Comparison of ENCODE assay signal across 21 mouse cellular contexts in the genomic region with DNA sequence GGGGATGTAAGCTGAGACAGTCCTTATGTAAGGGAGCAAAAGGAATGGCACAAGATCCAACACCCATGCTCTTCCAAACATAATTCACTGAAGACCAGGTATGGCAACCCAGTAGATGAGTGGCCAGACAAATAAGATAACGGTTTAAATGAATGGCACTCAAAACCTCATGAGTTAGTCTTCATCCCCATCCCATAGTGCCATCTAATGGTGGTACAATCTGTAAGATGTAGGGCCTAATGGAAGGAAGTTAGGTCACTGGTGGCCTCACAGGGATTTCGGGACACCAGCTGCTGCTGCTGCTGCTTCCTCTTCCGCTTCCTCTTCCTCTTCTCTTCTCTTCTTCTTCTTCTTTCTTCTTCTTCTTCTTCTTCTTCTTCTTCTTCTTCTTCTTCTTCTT.
DNase-seq lines count a peak whose midpoint lies in the region; ATAC-seq and TF ChIP-seq lines count a peak whose summit lies in the region.
"Had no signal": no experiment of that assay in that cellular context is flagged by ENCODE, and none has a peak within 500 bp of the region (broad histone marks: within the 10 kb centered on the region; RNA-seq: fewer than 3 reads in every experiment).

No protein-coding gene starts in this region.

- TF ChIP-seq EP300 in stomach, postnatal 0 days (optimal IDR thresholded peaks at IDR 0.05): no peak

- DNase-seq in adrenal gland, adult 2 months: peak; percentile 4
- DNase-seq in adrenal gland, postnatal 14 days: no peak
- peak; percentile 8 for DNase-seq in heart, postnatal 4 days
- DNase-seq in heart, postnatal 14 days: no peak
- DNase-seq in lung, embryonic 14.5 days: peak; percentile 15
- no peak for DNase-seq in lung, adult 2 months
- no peak for DNase-seq in stomach, postnatal 0 days (ENCODE audit: low spot score)
- DNase-seq in cerebellum, adult 8-10 months: no peak
- DNase-seq: cerebellum, adult 11 months; kidney, postnatal 36 days; layer of hippocampus, postnatal 36 days; thymus, postnatal 14 days had no signal

- H3K4me2 ChIP-seq in lung, embryonic 14.5 days: no peak overlapping the region
- H3K4me2 ChIP-seq in stomach, postnatal 0 days (replicated peaks; ENCODE audit: low read depth): no peak overlapping the region
- H3K4me2 ChIP-seq: forebrain, embryonic 13.5 days; hindbrain, embryonic 14.5 days; liver, embryonic 11.5 days; midbrain, embryonic 11.5 days; neural tube, embryonic 12.5 days had no signal

- 68% methylated on average over 3 of the region's 3 CpGs for WGBS in lung, embryonic 14.5 days
- 48% methylated on average over 3 of the region's 3 CpGs for WGBS in lung, adult 2 months
- WGBS in stomach, postnatal 0 days: 63% methylated on average over 3 of the region's 3 CpGs

- H3K4me1 ChIP-seq in lung, embryonic 14.5 days (ENCODE audit: insufficient read depth): no peaks in the 10 kb centered on the region
- H3K4me1 ChIP-seq in lung, adult 2 months (ENCODE audit: control insufficient read depth, insufficient read depth, low read length): no peaks in the 10 kb centered on the region
- no peaks in the 10 kb centered on the region for H3K4me1 ChIP-seq in stomach, postnatal 0 days (replicated peaks; ENCODE audit: control insufficient read depth, insufficient read depth)
- H3K4me1 ChIP-seq: embryonic facial prominence, embryonic 10.5 days; forebrain, embryonic 13.5 days; neural tube, embryonic 12.5 days had no signal

- intact Hi-C loops in heart, postnatal 14 days (cut with DNase I): loop anchor here (5.0 kb wide), 2 partner anchors 470 to 520 kb away; no protein-coding TSS in a partner anchor

- no peaks in the 10 kb centered on the region for H3K27me3 ChIP-seq in lung, embryonic 14.5 days (ENCODE audit: insufficient read depth, low read length)
- no peaks in the 10 kb centered on the region for H3K27me3 ChIP-seq in stomach, postnatal 0 days (ENCODE audit: control insufficient read depth, insufficient read depth, low read length)
- H3K27me3 ChIP-seq: forebrain, embryonic 13.5 days; neural tube, embryonic 12.5 days; Patski had no signal

- H3K4me3 ChIP-seq in lung, embryonic 14.5 days (ENCODE audit: low read depth, low read length): no peak overlapping the region
- no peak overlapping the region for H3K4me3 ChIP-seq in lung, adult 2 months (replicated peaks; ENCODE audit: extremely low read depth, low read depth, low read length)
- H3K4me3 ChIP-seq in stomach, postnatal 0 days (ENCODE audit: low read depth, low read length): no peak overlapping the region
- H3K4me3 ChIP-seq: embryonic facial prominence, embryonic 10.5 days; forebrain, embryonic 13.5 days; neural tube, embryonic 12.5 days had no signal

- no peak overlapping the region for H3K9ac ChIP-seq in lung, embryonic 14.5 days
- no peak overlapping the region for H3K9ac ChIP-seq in stomach, postnatal 0 days (ENCODE audit: low read length)
- H3K9ac ChIP-seq: forebrain, embryonic 13.5 days; hindbrain, embryonic 14.5 days; neural tube, embryonic 12.5 days had no signal

- no peak for TF ChIP-seq POLR2A in lung, adult 2 months (IDR thresholded peaks at IDR 0.05; ENCODE audit: borderline replicate concordance, extremely low read depth, low read depth, low read length)

- TF ChIP-seq CTCF in lung, embryonic 14.5 days (IDR thresholded peaks at IDR 0.05; ENCODE audit: low read depth): no peak
- no peak for TF ChIP-seq CTCF in lung, adult 2 months (IDR thresholded peaks at IDR 0.05; ENCODE audit: insufficient read depth, low read length)
- peak; percentile 64 for TF ChIP-seq CTCF in stomach, postnatal 0 days (IDR thresholded peaks at IDR 0.05; ENCODE audit: low read depth)

- ATAC-seq in lung, embryonic 14.5 days (ENCODE audit: insufficient read depth): no peak
- no peak for ATAC-seq in stomach, postnatal 0 days (ENCODE audit: low FRiP score, low TSS enrichment)
- ATAC-seq: forebrain, embryonic 13.5 days; intestine, embryonic 16.5 days; Patski had no signal

- no peak overlapping the region for H3K27ac ChIP-seq in lung, embryonic 14.5 days (ENCODE audit: low read depth)
- H3K27ac ChIP-seq in stomach, postnatal 0 days (replicated peaks): no peak overlapping the region
- H3K27ac ChIP-seq: embryonic facial prominence, embryonic 10.5 days; forebrain, embryonic 13.5 days; hindbrain, embryonic 14.5 days; macrophage; neural tube, embryonic 12.5 days had no signal

- H3K9me3 ChIP-seq in lung, embryonic 14.5 days (ENCODE audit: low read depth, low read length): no peaks in the 10 kb centered on the region
- no peaks in the 10 kb centered on the region for H3K9me3 ChIP-seq in stomach, postnatal 0 days (ENCODE audit: control insufficient read depth, low read length)
- H3K9me3 ChIP-seq: embryonic facial prominence, embryonic 10.5 days; forebrain, embryonic 13.5 days; neural tube, embryonic 12.5 days had no signal

- H3K36me3 ChIP-seq in lung, embryonic 14.5 days (ENCODE audit: insufficient read depth): no peaks in the 10 kb centered on the region
- no peaks in the 10 kb centered on the region for H3K36me3 ChIP-seq in stomach, postnatal 0 days (ENCODE audit: control insufficient read depth, insufficient read depth, low read length)
- H3K36me3 ChIP-seq: embryonic facial prominence, embryonic 10.5 days; neural tube, embryonic 12.5 days had no signal

Comparison
In these comparisons a context has a peak if more than half of its experiments do, and no peak if none do; other contexts are left out.
1. DNase-seq: peak in adrenal gland, adult 2 months (single experiment), heart, postnatal 4 days (single experiment) and lung, embryonic 14.5 days (single experiment); none in adrenal gland, postnatal 14 days (single experiment), heart, postnatal 14 days (0 of 2), lung, adult 2 months (single experiment), stomach, postnatal 0 days (single experiment) and cerebellum, adult 8-10 months (single experiment).